Mouse (Mus musculus) heart, adult 18-20 months (tissue): ENCODE data around the gene Nipal3. TPM values are rescaled to one million over a fixed set of nuclear protein-coding genes. Genes with fewer than 3 reads are reported as not detected.

Experiments used
- microRNA-seq, 2 experiments: library from miRNA; unstranded; fragments of <30 nt; microRNA quantifications; one replicate each; pipeline ENCODE4 v1.2.0; 2022
- total RNA-seq, 2 experiments: library from RNA; stranded (reverse); gene quantifications; 2 replicates each; pipeline ENCODE4 v1.2.3; 2021

Nipal3 gene
- total RNA-seq, 2 experiments from 2014 or later = 35.0 to 37.0 TPM

Small RNA genes within 50 kb of the gene (microRNA-seq; reads per million reads assigned to microRNA genes)
- 0 reads per million in 2 experiments for gene Gm25317
- 316 to 406 reads per million in 2 experiments for gene Mir700

Other genes starting within 250 kb of the Nipal3 start
- 100 to 1,000 TPM; 253 to 258 TPM for gene Clic4, start 222.2 kb downstream of the Nipal3 start, total RNA-seq
- gene Srrm1, start 141.7 kb downstream of the Nipal3 start, total RNA-seq = 10 to 100 TPM; 45.3 to 60.2 TPM
- not detected for gene Ncmap, start 96.8 kb downstream of the Nipal3 start, total RNA-seq
- 10 to 100 TPM in 1 of 2 experiments, 1 to 10 TPM in 1; 9.0 to 13.4 TPM for gene Rcan3, start 61.2 kb downstream of the Nipal3 start, total RNA-seq
- gene Stpg1, start 248 bp downstream of the Nipal3 start, total RNA-seq = 1 to 10 TPM in 1 of 2 experiments, not detected in 1; 1.0 TPM
- not detected for gene Grhl3, start 78.6 kb upstream of the Nipal3 start, total RNA-seq
- 1 to 10 TPM; 1.8 to 2.0 TPM for gene Ifnlr1, start 191.2 kb upstream of the Nipal3 start, total RNA-seq
- gene Il22ra1, start 233.1 kb upstream of the Nipal3 start, total RNA-seq = under 1 TPM; 0.17 to 0.46 TPM